Mouse (Mus musculus): ENCODE measurements at regions not wholly inside any gene's neighbourhood (a gene's known extent, or its start where the extent isn't known, plus 50 kb on each side); places are given as distances from the start of the nearest gene placed in this dataset.

DNA sequence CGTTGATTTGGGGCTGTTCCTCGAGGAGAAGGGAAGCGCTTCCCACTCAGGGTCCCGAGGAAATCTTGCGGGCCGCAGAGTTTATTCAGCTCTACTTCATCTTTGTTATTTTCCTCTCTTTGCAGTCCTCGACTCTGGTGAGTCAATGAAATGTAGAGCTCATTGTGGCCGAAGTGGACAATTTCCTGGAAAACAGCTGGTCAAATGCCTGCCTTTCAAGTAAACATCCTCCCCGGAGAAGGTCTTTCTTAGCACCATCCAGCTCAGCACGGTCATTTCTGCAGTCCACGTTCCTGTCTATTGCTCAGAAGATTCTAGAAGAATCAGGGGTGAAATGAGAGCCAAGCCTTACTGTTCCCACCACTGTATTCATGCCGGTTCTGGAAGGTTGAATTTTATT is 133.0 kb downstream of the Bcas1 start:
- DNase-seq (ENCODE audit: low spot score in 2 of 2): no peak

DNA sequence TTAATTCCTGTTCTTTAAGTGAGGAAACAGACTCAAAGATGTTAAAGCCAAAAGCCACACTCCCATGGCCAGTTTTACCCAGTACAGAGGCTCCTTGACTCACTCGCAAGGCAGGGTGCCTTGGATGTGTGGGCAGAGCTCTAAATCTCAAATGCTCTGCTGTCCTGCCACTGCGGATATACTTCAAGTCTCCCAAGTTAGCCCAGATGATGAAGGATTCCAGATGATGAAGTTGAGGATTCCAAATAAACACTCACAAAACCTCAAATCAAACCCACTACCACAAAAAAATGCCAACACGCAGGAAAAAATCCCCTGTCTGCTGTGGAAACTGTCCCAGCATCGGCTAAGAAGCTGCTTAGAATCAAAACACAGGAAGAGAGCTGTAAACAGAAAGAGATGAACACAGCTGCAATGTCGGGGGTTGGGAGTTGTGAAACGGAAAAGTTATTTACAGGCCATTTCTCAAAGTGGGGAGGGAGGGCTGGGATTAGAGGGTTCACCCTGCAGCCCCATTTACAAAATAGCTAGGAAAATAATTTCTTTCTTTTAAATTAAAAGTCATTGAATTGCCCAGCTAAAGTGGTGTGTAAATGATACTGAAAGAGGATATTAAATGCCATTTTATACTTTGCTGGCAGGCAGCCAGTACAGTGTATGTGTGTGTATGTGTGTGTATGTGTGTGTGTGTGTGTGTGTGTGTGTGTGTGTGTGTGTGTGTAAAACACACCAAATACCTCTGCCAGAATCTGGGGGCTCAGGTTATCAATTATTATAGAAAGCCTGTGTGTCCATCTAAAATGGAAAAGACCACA is 135.6 kb downstream of the Bcas1 start:
- DNase-seq (ENCODE audit: low spot score in 2 of 2): no peak

DNA sequence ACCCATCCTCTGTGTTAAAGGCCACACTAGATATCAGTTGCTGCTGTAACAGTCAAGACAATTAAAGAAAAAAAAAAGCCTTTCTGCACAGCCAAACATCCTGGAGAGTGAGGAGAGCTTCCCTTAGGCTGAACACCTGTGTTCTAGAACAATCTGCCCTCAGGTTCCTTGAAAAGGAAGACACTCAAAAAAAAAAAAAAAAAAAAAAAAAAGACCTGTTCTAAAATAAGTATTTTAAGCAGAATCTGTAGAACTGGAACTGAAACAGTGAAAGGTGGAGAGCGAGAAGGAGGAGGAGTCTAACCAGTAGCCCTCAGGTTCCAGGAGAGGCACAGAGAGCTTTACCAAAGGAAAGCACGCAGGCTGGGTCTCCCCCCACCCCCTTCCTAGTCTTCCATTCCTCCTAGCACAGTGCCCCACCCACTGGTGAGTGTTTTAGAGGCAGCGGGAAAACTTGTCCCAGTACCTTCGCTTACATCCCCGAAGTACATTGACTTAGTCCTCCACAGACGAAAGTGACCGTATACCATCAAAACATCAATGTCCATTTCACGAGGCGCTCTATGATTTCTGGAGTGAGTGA is 138.2 kb downstream of the Bcas1 start:
- no peak for DNase-seq (ENCODE audit: low spot score in 2 of 2)

DNA sequence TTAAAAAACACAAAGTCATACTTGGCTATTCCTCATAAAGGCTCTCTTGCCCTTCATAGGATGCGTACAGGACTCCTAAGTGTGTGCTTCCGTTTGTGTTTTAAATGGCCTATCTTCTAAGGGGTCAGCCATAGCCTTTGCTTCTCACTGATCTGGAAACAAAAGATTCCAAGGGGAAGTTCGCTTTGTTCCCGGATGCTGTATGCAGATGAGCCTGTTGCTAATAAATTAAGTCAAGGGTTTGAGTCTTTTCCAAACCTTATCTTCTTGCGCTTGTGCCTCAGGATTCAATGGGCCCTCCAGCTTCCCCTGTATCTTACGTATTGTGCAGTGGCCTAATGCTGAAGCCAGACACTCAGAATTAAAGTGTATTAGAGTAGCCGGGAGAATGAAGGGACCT is 138.9 kb downstream of the Bcas1 start:
- DNase-seq (ENCODE audit: low spot score in 2 of 2): no peak

DNA sequence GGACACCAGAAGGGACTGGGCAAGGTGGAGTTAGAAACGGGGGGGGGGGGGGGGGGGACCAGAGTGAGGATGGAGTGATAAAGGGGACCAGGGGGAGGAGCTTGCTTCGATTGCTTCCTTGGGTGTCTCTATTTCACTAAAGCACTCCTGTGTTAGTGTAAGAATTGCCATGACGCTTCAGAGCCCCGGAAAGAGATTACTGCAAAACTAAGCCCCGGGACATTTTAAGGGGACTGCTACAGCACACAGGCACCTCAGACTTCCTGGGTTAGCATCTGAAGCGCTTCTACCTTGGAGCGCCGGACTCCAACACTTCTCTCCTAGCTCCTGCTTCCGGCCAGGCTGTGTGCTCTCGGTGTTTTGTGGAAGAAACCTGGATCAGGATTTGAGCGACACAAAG is 139.4 kb downstream of the Bcas1 start:
- no peak for DNase-seq (ENCODE audit: low spot score in 2 of 2)

DNA sequence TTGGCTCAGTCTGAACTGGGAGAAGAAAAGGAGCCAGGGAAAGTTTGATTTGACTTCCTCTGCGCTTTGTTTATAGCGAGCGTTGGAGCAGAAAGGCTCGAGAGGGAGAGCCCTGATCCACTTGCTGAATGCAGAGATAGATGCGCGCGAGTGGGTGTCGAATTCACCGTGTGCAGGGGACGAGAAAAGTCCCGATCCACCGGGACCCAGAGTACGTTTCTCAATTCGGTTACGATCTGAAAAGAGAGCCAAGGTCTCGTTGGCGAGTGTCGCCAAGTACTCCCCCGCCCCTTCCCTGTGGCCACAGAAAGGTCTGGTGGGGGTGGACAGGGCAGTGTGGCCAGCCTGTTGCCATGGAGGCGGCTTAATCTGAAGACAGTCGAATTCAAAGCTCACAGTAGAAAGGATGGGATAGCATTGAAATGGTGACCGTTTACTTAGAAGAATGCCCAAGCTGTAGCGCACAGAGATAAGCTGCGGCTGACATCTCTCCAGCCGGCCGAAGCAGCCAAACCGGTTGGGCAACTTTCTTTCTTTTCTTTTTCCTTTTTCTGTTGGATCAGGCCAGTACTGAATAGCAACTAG is 139.5 kb upstream of the Zfp217 start:
- DNase-seq (ENCODE audit: low spot score in 2 of 2): peak; percentile 42 to 52

DNA sequence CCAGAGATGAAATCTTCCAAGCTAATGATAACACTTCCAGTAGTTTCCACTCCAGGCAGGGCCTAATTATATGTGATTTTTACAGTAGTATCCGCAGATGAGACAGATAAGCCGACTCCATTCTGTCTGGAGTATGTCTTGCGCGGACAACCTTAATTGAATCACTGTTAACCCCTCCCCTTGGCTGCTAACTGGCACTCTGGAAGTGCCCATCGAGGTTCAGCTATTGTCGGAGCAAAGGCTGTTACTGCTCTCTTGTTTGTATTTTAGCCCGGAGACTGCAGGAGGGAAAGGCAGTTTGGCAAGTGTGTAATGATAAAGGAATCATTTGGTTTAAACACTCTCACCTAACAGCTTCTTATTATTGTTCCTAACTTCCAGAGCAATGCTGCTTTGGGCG is 138.9 kb upstream of the Zfp217 start:
- DNase-seq (ENCODE audit: low spot score in 2 of 2): peak in 1 of 2 experiments; percentile 6

DNA sequence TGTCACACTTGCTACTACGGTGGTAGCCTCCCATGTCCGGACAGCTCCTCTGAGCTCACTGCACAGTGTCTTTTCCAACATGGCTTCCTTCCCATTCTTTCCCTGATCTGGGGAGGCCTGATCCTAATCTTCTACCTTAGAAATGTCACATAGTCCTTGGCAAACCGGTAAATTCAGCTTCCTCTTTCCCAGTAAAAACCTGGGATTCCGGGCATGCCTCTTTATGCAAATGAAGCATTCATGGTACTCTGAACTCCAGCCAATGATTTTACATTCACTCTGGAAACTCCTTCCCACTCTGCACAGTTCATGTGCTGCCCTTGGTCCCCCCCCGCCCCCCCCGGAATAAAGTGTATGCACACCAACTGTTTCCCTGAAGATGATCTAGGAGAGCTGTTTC is 134.6 kb upstream of the Zfp217 start:
- DNase-seq (ENCODE audit: low spot score in 2 of 2): no peak

DNA sequence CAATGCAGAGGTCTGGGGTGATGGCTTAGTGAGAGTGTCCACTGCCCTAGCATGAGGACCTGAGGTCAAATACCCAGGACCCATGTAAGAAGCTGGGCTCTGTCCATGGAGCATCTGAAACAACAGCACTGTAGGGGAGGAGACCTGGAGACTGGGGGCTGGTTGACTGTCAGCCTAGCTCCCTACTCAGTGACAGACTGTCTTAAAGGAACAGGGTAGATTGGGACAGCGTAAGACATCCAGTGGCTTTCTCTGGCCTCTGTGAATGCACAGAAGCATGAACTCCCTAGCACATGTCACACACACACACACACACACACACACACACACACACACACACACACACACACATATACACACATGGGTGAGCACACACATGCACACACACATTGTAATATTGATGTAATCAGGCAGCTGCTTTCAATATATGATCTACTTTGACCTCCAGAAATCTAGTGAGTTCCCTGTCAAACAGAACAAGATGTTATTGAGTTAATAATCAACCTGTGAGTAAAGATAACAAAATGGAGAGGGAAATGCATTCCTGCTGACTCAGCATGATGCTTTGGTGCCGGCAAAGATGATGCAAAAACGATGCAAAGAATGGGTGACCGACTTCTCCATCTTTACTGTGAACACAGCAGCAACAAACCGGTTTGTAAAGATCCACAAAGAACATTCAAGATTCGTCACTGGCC is 133.6 kb upstream of the Zfp217 start:
- DNase-seq (ENCODE audit: low spot score in 2 of 2): no peak

DNA sequence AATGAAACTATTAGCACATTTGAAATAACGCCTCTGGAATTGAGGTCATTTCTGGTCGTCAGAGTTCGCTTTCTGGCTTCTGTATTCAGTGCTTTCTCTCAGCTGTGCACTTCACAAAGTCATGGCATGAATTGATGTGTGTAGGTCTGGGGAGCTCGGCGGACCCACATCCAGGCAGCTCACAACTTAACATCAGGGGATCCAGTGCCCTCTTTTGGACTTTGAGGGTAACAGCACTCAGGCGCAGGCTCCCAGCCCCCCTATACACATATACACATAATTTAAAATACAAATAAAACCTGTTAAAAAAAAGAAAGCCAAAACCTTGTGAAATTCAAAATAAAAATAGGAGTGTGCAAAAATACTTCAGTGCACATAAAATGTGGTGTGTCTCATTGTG is 132.8 kb upstream of the Zfp217 start:
- peak in 1 of 2 experiments; percentile 10 for DNase-seq (ENCODE audit: low spot score in 2 of 2)

DNA sequence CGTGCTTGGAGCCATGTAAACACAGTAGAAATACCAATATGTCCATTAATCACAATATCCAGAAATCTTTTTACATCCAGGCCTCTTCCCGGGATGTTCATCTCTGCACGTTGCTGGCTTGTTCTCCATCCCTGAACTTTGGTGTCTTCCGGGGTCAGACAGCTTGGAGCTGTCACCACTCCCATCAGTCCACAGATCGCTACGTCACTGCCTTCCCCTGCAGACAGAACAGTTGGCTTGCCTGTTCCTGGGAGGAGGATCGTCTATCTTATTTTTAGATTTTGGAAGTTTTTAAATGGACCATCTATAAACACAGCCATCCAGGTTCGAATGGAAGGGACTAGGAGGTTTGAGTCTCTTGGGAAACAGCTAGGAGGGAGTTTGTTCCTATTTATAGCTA is 130.0 kb upstream of the Zfp217 start:
- DNase-seq (ENCODE audit: low spot score in 2 of 2): no peak

DNA sequence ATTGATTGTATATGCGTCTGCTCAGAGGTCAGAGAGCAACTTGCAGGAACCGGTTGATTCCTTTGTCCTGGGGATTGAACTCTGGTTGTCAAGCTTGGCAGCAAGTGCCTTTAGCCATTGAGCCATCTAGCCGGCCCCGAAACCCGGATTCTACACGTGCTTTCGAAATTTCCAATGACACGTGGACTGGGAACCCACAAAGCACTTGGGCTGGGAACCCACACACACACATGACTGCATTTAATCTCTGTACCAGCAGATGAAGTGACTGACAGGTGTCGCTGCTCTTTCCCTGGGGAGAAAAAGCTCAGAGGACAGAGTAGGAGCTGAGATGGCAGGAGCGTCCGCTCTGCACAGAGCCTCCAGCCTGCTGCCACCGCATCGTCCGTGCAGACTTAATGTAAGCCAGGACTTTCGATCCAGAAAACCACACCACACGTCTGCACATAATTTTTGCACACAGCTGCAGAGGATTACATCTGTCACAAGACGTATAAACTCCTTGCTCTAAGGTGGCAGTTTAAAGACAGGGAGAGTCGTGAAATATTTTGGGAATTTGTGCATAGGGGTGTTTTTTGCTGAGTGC is 129.4 kb upstream of the Zfp217 start:
- DNase-seq (ENCODE audit: low spot score in 2 of 2): no peak

DNA sequence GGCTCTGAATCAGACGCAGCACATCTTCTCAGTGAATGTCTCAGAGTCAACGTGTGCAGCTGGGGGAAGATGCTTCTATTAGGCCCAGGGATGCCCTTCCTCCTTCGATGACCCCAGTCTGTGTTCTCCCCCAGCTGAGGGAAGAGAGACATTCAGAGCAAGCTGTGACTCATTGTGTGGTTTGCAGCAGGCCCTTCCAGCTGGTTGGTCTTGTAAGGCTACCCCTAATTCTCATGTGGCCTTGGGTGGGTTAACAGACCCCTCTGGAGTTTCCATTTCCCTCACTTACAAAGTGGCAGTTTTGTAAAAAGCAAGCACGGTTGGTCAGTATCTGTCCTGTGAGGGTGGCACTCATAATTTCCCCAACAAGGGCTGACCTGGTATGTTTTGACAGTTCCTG is 127.8 kb upstream of the Zfp217 start:
- no peak for DNase-seq (ENCODE audit: low spot score in 2 of 2)

DNA sequence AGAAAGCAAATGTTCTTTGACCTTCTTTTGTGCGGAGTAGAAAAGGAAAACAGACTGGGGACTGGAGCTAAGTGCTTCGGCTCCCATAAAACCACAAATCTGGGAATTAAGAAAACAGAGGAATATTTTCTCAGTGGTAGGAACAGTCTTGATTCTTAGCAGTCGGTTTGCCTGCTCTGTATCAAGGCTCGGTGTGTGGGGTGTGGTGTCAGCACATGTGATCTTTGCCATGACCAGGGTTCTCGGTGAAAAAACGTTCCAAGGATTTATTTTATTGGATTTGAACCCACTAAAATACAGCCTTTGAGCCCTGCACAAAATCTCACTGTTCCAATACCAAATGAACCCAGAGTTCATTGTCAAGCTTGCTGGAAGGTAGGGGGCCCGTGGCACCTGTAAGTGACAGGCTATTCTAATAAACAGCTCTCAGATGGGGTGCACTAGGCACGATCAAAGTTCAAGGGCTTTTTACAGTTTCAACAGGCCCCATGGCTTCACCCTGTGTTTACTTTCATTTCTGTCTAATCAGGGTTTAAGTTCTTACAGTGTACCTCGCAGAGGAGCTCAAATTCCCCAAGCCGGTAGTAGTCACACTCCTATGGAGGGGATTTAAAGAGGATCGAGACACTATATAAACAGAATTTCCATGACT is 122.1 kb upstream of the Zfp217 start:
- DNase-seq (ENCODE audit: low spot score in 2 of 2): no peak

DNA sequence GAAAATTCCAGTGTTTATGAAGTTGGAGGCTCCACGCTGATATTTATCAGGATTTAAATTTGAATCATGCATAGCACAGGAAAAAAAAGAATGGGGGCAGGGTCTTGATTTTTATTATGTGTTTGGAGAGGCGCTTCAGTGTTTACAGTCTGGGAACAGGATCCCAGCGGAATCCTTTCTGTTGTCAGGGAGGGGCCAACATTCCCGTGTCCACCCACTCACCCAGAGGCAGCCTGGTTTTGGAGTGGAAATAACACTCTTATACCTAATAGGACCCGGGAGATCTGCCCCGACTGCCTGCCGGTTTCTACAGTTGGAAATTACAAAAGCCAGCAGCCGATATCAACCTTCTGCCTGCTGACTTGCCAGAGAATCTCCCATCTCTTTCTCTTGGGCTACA is 120.2 kb upstream of the Zfp217 start:
- no peak for DNase-seq (ENCODE audit: low spot score in 2 of 2)

DNA sequence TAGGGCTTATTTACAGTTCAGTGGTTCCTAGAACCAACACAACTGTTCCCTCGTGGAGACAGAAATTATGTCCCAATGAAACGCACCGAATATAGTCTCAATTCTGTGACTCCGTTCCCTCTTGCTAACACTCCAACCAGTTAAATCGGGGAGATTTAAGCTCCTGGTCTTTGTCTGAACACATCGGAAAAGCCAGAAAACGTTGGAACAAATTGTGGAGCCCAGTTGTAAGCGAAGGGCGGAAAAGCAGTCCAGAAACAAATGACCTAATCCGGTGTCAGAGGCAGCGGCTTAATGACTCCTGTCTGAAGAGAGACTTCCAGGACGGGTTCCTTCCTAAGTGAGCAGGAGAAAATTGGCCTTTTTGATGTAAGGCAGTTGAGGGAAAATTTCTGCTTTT is 119.2 kb upstream of the Zfp217 start:
- DNase-seq (ENCODE audit: low spot score in 2 of 2): no peak

DNA sequence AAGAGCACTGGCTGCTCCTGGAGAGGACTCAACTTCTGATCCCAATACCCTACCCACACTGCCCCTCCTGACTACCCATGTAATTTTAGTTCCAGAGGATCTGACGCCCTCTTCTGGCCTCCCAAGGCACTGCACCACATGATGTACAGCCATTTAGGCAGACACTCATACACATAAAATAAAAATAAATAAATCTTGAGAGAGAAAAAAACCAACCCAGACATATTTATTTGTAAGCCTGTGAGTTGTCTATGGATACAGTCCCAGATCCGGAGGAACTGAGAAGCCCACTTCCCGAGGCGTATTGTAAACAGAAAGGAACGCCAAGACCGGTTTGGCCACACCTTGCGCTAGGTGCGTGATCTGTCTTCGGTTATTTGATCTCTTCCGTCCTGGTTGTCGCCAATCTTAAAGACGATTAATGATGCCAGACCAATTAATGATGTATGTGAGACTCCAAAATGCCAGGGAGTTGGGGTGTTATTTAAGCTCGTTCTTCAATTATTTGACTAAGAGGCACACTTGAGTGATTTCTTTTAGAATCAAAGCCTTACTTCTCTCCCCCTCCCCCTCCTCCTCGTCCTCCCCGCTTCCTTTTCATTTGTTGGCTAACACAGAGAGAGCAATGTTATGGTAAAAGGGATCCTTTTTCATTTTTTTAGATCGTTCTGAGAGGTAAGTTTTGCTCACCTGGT is 118.7 kb upstream of the Zfp217 start:
- no peak for DNase-seq (ENCODE audit: low spot score in 2 of 2)

DNA sequence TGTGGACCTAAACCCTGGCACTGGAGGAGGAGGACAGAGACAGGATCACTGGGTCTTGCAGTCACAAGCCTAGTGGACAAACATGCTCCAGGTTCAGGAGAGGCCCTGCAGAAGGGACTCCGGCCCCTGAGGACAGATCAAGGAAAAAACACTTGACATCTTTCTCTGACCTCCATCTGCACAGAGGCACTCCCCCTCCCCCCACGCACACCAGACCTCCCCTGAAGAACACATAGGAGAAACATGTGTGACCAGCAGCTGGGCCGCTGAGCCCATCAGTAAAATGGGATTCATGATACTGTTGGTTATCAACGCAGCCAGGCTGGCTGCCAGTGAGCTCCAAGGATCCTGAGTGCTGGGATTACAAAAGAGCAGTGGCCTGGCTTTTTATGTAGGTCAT is 115.7 kb upstream of the Zfp217 start:
- DNase-seq (ENCODE audit: low spot score in 2 of 2): no peak

DNA sequence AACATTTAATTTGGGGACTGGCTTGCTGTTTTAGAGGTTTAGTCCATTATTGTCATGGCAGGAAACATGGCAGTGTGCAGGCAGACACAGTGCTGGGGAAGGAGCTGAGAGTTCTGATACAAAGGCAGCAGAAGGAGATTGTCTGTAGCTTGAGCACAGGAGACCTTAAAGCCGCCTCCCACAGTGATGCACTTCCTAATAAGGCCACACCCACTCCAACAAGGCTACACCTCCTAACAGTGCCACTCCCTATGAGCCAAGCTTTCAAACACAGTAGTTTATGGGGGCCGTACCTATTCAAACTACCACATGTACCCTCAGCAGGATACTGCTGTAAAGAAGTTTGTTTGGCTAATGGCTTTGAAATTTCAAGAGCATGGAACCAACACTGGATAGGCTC is 113.3 kb upstream of the Zfp217 start:
- no peak for DNase-seq (ENCODE audit: low spot score in 2 of 2)

DNA sequence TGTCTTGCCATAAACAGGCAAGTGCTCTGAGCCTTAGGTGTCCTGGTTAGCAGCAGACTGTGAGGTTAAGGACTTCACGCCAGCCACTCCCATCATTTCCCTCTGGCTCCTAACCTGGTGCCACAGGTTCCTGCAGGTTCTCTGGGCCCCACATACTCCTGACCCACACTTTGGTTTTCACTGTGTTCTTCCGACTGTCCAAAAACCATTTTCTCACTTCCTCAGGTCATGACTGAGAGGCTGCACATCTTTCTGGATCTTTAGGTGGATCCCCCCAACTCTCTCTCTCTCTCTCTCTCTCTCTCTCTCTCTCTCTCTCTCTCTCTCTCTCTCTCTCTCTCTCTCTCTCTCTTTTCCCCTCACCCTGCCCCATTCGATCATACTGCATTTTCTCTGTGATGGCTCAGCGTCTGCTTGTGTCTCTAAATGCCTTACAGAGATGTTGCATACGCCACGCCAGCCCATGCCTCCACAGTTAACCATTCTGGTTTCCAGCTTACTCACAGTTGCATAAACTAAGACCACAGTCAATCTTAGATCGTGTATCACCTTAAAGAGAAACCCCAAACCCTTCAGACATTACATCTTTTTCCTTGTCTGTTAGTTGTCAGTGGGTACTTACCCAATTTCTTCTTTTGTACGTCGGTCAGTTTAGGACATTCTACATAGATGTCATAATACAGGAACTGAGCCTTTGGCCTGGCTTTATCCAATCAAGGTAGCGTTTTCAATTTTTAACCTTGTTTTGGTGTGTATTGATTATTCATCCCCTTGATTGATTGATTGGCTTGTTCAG is 112.0 kb upstream of the Zfp217 start:
- DNase-seq (ENCODE audit: low spot score in 2 of 2): no peak

All from frontal cortex, postnatal 36 days (tissue).